1 mouse cellular context compared by ENCODE assay signal in genomic region chr11:85184082-85184481, GRCm38 (mm10).
A peak's percentile ranks its signal among the peaks of the same experiment; 100 is the strongest.
TF ChIP-seq lines count a peak whose summit lies in the region.

No protein-coding gene starts in this region.

TF ChIP-seq in CH12.LX, 34 proteins besides CTCF, POLR2A, EP300 and RAD21 (continued from another document):
- peak; percentile 61 for TF ChIP-seq SMC3 (IDR thresholded peaks at IDR 0.05; ENCODE audit: low read depth, low read length)
